Mouse (Mus musculus): ENCODE data around the gene Gm20661. TPM values are rescaled to one million over a fixed set of nuclear protein-coding genes. Genes with fewer than 3 reads are reported as not detected.

The Gm20661 gene
- total RNA-seq (2023) = 0.41 TPM in 1 of 2 replicates, not detected in the other

DNA sequence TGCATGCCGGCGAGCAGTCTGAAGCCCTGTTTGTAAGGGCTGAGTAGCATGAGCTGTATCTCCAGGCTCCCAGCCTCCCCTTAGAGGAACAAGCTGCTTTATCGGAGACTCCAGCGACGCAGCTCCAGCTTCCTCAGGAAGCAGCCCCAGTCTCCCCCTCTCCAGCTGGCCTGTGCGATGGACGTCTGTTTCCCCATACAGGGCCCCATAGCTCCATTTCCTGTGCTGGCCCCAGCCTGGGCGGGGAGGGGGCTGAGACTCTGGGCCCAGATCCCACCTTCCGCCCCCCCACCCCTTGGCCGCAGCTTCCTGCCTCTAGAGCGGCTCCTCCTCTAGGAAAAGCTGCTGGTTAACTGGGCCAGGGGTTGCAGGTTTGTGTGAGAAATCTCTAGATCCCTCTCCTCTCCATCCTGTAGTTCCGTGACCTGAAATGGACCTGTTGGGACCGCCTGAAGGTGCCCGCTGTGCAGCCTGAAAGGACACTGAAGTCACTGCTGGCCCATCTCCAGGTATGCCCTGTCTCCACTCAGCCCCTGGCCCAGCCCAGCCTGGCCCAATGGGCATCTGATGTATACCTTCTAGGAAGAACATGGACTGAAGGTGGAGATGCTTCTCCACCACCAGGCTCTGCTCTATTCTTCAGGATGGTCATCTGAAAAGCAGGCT is at the start of gene Gm20661:
Gene Gm20661 (plus strand): TSS at position 378 of the 666 bp plus-strand sequence.

DNA sequence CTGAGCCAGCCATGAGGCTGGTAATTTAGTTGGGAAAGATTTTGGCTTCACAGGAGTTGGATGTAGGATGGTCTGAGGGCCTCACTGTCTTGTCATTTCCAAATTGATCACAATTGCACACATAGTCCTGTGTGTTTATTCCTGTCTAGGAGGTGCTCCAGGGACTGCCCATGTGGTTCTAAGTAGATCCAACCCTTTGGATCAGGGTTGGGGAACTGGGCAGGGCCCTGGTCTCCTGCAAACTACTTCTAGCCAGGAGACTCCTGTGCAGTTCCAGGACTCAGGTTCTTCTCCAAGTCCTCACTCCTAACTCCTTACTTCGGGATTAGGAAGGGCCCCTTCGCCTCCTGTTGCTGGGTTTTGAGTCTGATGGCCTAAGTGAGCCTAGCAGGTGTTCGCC is 47.5 kb upstream of the Gm20661 start, which contains the start of gene Camkv:
Gene Camkv (plus strand): TSS at position 301 of the 400 bp plus-strand sequence.

DNA sequence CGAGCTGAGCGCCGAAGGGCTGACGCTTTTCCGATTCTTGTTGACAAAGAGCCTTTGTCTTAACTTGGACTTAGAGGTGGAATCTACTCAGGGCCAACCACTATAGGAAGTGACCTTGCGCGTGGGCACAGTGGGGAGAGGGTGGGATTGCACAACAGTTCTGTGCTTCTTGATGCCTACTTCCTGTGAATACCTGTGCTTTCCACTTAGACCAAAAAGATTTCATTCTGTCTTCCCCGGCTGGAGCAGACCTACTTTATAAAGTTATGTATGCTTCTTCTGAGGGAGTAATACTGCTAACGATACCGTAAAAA is 33.0 kb upstream of the Gm20661 start, which contains the start of gene Traip:
Gene Traip (plus strand): TSS at position 215 of the 314 bp plus-strand sequence.

DNA sequence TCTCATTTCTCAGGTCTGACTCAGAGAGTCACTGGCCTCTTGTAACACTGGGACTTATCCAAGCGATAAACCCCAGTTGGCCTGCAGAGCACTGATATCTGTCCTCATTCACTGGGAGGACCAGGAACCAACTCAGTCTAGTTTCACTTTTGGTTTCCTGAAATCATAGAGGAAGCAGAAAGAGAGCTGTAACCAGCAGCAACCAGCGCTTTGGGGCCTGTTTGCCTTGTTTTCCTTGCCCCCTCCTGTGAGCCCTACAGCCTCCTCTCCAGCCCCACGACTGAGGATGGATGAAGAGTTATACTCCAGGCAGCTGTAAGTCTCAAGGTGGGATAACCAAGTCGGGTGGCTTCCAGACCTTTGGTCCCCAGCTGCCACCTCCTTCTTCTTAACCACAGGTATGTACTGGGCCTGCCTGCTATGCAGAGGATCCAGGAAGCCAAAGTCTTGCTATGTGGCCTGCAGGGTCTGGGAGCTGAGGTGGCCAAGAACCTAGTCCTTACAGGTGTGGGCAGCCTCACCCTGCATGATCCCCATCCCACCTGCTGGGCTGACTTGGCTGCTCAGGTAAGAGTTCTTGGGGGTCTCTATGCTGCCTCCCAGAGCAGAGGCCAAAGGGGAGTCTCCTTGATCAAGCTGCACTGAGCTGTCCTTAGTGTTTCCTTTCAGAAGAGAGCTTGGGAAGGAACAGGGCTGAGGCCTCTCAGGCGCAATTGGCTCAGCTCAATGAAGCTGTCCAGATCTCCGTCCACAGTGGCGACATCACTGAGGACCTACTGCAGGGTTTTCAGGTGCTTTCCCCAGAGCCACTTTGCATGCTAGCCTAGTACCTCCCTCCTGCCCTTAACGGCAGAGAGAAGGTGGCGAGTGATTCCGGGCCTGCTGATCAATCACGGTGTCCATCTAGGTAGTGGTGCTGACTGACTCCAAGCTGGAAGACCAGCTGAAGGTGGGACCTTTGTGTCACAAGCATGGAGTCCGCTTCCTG is 7.2 kb upstream of the Gm20661 start, which contains the start of gene Uba7:
Gene Uba7 (plus strand): TSS at position 107 of the 988 bp plus-strand sequence.

DNA sequence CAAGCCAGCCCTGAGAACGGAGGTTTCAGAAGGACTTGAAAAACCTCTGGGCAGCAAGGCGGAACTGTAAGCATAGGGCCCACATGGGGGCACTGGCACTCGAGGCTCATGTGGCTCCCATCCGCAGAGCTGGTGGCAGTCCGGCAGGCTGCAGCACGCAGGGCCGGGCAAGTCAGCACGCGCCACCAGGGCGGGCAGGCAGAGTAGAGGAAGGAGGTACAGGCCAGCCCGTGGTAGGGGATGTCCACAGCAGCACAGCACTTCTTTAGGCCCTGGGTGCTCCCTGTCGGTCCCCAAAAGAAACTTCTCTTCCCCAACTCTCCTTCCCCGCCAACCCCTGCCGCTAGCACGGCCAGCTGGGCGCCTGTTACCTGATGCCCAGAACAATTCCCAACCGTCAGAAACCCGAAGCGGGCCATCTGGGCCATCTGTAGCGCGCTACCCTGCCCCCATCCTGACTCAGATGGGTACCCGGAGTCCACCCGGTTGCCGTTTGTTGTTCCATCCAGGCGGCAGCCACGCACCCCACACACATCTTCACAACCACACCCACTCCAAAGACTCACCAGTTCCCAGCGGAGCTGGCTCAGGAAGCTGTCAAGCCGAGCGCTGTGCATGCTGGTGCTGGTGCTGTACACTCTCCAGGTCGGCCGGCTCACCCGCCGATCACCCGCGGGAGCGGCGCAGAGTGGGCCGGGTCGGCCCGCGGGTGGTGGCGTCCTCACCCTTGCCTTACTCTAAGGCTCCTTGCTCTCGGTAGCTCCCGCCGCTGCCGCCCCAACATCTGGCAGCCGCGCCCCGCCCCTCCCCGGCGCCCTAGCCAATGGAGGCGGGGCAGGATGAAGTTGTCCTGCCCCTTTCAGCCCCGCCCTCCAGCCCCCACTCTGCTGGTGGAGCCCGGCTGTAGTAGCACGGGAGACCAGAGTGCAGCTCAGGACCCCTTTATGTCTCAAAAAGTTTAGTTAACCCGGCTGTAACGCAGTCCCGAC is 2.6 kb downstream of the Gm20661 start, which contains the start of gene Inka1:
Gene Inka1 (minus strand): TSS at position 749 of the 989 bp plus-strand sequence.

DNA sequence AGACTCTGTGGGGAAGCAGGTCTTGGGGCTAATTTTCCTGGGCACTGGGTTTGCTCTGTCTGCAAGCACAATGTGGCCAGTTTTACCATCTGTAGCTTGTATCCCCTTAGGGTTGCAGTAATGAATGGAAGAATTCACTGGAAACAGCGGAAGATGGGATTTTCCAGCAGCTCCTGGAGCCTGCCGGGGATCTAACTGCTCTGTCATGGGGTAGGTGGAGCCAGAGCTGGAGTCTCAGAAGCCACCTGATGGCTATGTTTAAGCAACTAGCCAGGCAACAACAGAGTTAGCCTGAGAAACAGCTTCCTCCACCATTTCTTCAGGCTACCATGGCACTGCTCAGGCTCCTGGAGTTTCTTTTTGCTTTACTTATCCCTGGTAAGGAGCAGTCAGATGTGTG is 9.3 kb downstream of the Gm20661 start, which contains the start of gene Cdhr4:
Gene Cdhr4 (plus strand): TSS at position 301 of the 400 bp plus-strand sequence.

DNA sequence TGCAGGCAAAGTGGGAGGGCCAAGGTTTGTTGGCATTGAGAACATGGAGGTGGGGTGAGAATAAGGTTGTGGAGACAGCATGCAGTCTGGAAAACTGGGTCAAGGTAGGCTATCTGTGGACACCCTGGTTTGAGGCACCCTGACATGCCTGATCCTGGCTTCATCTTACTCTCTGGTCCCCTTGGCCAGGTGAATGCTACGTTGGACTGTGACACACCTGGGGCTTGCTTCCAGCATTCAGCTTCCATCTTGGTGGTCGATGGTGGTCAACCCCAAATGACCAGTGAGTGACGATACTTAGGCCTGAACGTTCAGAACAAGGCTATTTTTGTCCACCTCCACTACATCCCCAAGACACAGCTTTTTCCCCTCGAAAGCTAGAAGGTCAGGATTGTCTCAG is 13.2 kb downstream of the Gm20661 start, which contains the start of gene Gm20662:
Gene Gm20662 (plus strand): TSS at position 301 of the 400 bp plus-strand sequence.

DNA sequence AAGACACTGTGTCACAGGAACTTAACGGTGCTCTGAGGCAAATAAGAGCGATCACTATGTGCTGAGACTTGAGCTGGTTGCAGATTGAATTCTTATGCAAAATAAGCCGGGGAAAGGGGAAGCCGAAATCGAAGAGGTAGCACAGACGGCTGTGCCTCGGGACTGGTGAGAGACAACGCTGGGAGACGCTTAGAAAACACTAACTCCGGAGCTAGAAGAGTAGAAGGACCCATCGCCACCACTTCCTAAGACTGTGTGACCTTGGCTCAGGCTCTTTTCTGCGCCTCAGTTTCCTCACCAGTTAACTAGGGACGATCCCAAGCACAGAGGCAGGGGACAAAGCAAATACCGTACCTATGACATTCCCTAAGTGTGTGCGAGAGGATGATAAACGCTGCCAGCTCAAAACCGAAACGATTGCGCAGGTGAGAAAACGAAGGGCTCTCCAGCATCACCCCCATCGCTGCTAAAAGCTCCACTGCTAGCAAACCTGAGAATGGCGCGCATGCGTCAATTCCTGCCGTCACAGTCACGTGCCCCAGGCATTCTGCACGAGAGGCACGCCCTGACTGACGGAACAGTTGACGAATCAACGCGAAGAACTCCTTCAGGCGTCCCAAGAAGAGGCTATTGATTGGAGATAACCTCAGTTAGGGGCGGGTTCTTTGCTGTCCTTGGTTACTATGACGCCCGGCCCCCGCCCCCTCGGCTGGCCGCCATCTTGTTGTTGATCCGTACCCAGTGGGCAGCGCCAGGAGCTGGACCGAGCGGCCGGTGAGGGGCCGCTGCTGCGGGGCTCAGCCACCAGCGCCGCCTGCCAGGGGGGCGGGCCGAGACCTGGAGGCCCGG is 19.3 kb downstream of the Gm20661 start, which contains the start of gene Ip6k1:
Gene Ip6k1 (plus strand): TSS at position 580 of the 849 bp plus-strand sequence.

Other genes starting within 250 kb of the Gm20661 start
- 205 and 225 TPM in 2 replicates for gene Rbm5, start 212.1 kb upstream of the Gm20661 start, total RNA-seq (2023)
- 49.9 and 76.4 TPM in 2 replicates for gene Rbm6, start 109.8 kb upstream of the Gm20661 start, total RNA-seq (2023)
- gene Mon1a, start 94.9 kb upstream of the Gm20661 start, total RNA-seq (2023) = 9.3 and 9.5 TPM in 2 replicates
- gene Mst1r, start 76.2 kb upstream of the Gm20661 start, total RNA-seq (2023) = 0.29 and 0.69 TPM in 2 replicates
- not detected in 2 replicates for gene Actl11, start 54.6 kb upstream of the Gm20661 start, total RNA-seq (2023)
- not detected in 2 replicates for gene Camkv, start 47.4 kb upstream of the Gm20661 start, total RNA-seq (2023)
- gene Traip, start 32.9 kb upstream of the Gm20661 start, total RNA-seq (2023) = 19.4 and 24.4 TPM in 2 replicates
- 71.8 and 86.9 TPM in 2 replicates for gene Uba7, start 7.6 kb upstream of the Gm20661 start, total RNA-seq (2023)
- 1.6 and 1.9 TPM in 2 replicates for gene Inka1, start 2.8 kb downstream of the Gm20661 start, total RNA-seq (2023)
- not detected in 2 replicates for gene Cdhr4, start 9.4 kb downstream of the Gm20661 start, total RNA-seq (2023)
- gene Gm20662, start 13.3 kb downstream of the Gm20661 start, total RNA-seq (2023) = not detected in 2 replicates
- 111 and 125 TPM in 2 replicates for gene Ip6k1, start 19.4 kb downstream of the Gm20661 start, total RNA-seq (2023)
- 22.0 and 22.4 TPM in 2 replicates for gene Gmppb, start 66.2 kb downstream of the Gm20661 start, total RNA-seq (2023)
- gene Amigo3, start 70.1 kb downstream of the Gm20661 start, total RNA-seq (2023) = 4.5 and 5.6 TPM in 2 replicates
- not detected in 2 replicates for gene Mst1, start 97.4 kb downstream of the Gm20661 start, total RNA-seq (2023)
- gene Rnf123, start 100.3 kb downstream of the Gm20661 start, total RNA-seq (2023) = 40.6 and 40.9 TPM in 2 replicates
- gene Apeh, start 111.5 kb downstream of the Gm20661 start, total RNA-seq (2023) = 42.5 and 52.9 TPM in 2 replicates
- gene Bsn, start 207.3 kb downstream of the Gm20661 start, total RNA-seq (2023) = 0.27 and 0.51 TPM in 2 replicates